Mouse (Mus musculus): ENCODE data around the gene Nmur1. TPM values are rescaled to one million over a fixed set of nuclear protein-coding genes. Genes with fewer than 3 reads are reported as not detected.

The Nmur1 gene
- polyA plus RNA-seq, 1 experiment: 1.8 TPM

GRCm38 (mm10) chr1:86361852-86362615, 64.0 kb downstream of the Nmur1 start:
- no peak for DNase-seq
- H3K27me3 ChIP-seq (ENCODE audit: control insufficient read depth, insufficient read depth, low read length): no peaks in the 10 kb centered on the region
- 92% methylated on average over 4 of the region's 4 CpGs for WGBS
- no peak for TF ChIP-seq POLR2A (IDR thresholded peaks at IDR 0.05; ENCODE audit: borderline replicate concordance, insufficient read depth, low read length)
- no peak for TF ChIP-seq CTCF (IDR thresholded peaks at IDR 0.05; ENCODE audit: borderline replicate concordance, insufficient read depth, low read depth, low read length)
- H3K27ac ChIP-seq (ENCODE audit: insufficient read depth, low read length): no peak overlapping the region
- no peak overlapping the region for H3K4me3 ChIP-seq (replicated peaks; ENCODE audit: insufficient read depth, low read depth, low read length)
- H3K4me1 ChIP-seq (ENCODE audit: control insufficient read depth, insufficient read depth, low read length): peaks cover 6% of the 10 kb centered on the region; the same call in 1 of the 2 replicates

GRCm38 (mm10) chr1:86360441-86360840, 65.6 kb downstream of the Nmur1 start:
- Histone ChIP-seq H3K27me3 (ENCODE audit: control insufficient read depth, insufficient read depth, low read length) (no peaks in the 10 kb centered on the region), H3K4me1 (ENCODE audit: control insufficient read depth, insufficient read depth, low read length) (peaks cover 6% of the 10 kb centered on the region; the same call in 1 of the 2 replicates), H3K27ac (ENCODE audit: insufficient read depth, low read length) (no peak overlapping the region), H3K4me3 (replicated peaks; ENCODE audit: insufficient read depth, low read depth, low read length) (peak overlapping the region; percentile 90)
- DNase-seq: no peak
- 15% methylated on average over 12 of the region's 12 CpGs for WGBS
- TF ChIP-seq CTCF (IDR thresholded peaks at IDR 0.05; ENCODE audit: borderline replicate concordance, insufficient read depth, low read depth, low read length): no peak
- TF ChIP-seq POLR2A (IDR thresholded peaks at IDR 0.05; ENCODE audit: borderline replicate concordance, insufficient read depth, low read length): no peak

DNA sequence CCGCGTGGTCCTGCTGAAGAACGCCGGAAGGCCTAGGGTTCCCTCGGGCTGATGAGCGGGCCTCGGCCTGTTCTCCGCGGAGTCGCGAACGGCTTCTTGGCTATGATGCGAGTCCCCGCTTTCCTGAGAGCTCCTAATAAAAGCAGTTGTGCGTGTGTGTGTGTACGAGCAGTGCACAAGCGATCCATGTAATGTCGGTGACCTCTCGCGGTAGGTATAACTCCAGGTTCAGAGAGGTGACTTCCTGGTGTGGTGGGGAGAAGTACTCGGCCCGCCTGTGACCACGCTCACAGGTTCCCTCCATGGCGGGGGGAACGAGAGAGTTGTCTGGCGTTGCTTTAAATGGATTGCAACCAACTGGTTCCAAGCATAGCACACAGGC, 66.2 kb downstream of the Nmur1 start:
- under 1% methylated on average over 26 of the region's 26 CpGs for WGBS
- no peak for TF ChIP-seq CTCF (IDR thresholded peaks at IDR 0.05; ENCODE audit: borderline replicate concordance, insufficient read depth, low read depth, low read length)
- TF ChIP-seq POLR2A (IDR thresholded peaks at IDR 0.05; ENCODE audit: borderline replicate concordance, insufficient read depth, low read length): no peak
- Histone ChIP-seq H3K4me3 (replicated peaks; ENCODE audit: insufficient read depth, low read depth, low read length) (peak overlapping the region; percentile 90), H3K27me3 (ENCODE audit: control insufficient read depth, insufficient read depth, low read length) (no peaks in the 10 kb centered on the region), H3K4me1 (ENCODE audit: control insufficient read depth, insufficient read depth, low read length) (peaks cover 6% of the 10 kb centered on the region; the same call in 1 of the 2 replicates), H3K27ac (ENCODE audit: insufficient read depth, low read length) (peak overlapping the region; percentile 11; the same call in 1 of the 2 replicates)
- no peak for DNase-seq

- TF ChIP-seq CTCF (IDR thresholded peaks at IDR 0.05; ENCODE audit: borderline replicate concordance, insufficient read depth, low read depth, low read length) (no peak), POLR2A (IDR thresholded peaks at IDR 0.05; ENCODE audit: borderline replicate concordance, insufficient read depth, low read length) (peak; percentile 99)
- peak; percentile 97 to 99 for DNase-seq
- H3K27ac ChIP-seq (ENCODE audit: insufficient read depth, low read length): peak within 1 kb of the TSS; percentile 86
- H3K4me1 ChIP-seq (ENCODE audit: control insufficient read depth, insufficient read depth, low read length): peaks cover 6% of the 10 kb centered on the region; the same call in 1 of the 2 replicates
- WGBS: under 1% methylated on average over 101 of the region's 102 CpGs
- peak within 1 kb of the TSS; percentile 90 for H3K4me3 ChIP-seq (replicated peaks; ENCODE audit: insufficient read depth, low read depth, low read length)
- no peaks in the 10 kb centered on the region for H3K27me3 ChIP-seq (ENCODE audit: control insufficient read depth, insufficient read depth, low read length)
Measured at GRCm38 (mm10) chr1:86358906-86359797, 66.9 kb downstream of the Nmur1 start, which contains the start of gene Ncl. Gene Ncl, minus strand, starts transcription at chr1:86359400.

GRCm38 (mm10) chr1:86358229-86358905, 67.7 kb downstream of the Nmur1 start:
- H3K4me1 ChIP-seq (ENCODE audit: control insufficient read depth, insufficient read depth, low read length): peaks cover 6% of the 10 kb centered on the region; the same call in 1 of the 2 replicates
- H3K27me3 ChIP-seq (ENCODE audit: control insufficient read depth, insufficient read depth, low read length): no peaks in the 10 kb centered on the region
- no peak overlapping the region for H3K27ac ChIP-seq (ENCODE audit: insufficient read depth, low read length)
- TF ChIP-seq POLR2A (IDR thresholded peaks at IDR 0.05; ENCODE audit: borderline replicate concordance, insufficient read depth, low read length): no peak
- TF ChIP-seq CTCF (IDR thresholded peaks at IDR 0.05; ENCODE audit: borderline replicate concordance, insufficient read depth, low read depth, low read length): no peak
- no peak for DNase-seq
- peak overlapping the region; percentile 69 for H3K4me3 ChIP-seq (replicated peaks; ENCODE audit: insufficient read depth, low read depth, low read length)
- WGBS: under 1% methylated on average over 41 of the region's 41 CpGs

DNA sequence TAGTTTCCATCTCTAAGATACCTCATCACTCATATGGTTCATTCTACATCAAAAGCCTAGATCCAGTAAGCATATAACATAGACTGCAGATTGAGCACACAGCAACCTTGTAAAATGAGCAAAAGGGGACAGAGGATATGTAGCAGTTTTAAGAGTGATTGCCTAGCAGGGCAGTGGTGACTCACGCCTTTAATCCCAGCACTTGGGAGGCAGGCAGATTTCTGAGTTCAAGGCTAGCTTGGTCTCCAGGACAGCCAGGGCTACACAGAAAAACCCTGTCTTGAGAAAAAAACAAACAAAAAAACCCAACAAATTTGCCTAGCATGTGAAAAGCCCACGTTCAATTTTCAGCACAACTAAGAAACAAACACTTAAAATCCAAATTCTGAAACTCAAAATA, 71.8 kb downstream of the Nmur1 start:
- DNase-seq: no peak
- no peak overlapping the region for H3K4me3 ChIP-seq (replicated peaks; ENCODE audit: insufficient read depth, low read depth, low read length)
- H3K4me1 ChIP-seq (ENCODE audit: control insufficient read depth, insufficient read depth, low read length): peaks cover 3% of the 10 kb centered on the region; the same call in 1 of the 2 replicates
- H3K27me3 ChIP-seq (ENCODE audit: control insufficient read depth, insufficient read depth, low read length): no peaks in the 10 kb centered on the region
- TF ChIP-seq CTCF (IDR thresholded peaks at IDR 0.05; ENCODE audit: borderline replicate concordance, insufficient read depth, low read depth, low read length) (no peak), POLR2A (IDR thresholded peaks at IDR 0.05; ENCODE audit: borderline replicate concordance, insufficient read depth, low read length) (no peak)
- no peak overlapping the region for H3K27ac ChIP-seq (ENCODE audit: insufficient read depth, low read length)
- 88% methylated on average over 2 of the region's 2 CpGs for WGBS

GRCm38 (mm10) chr1:86350576-86350975, 75.5 kb downstream of the Nmur1 start:
- 89% methylated on average over 8 of the region's 8 CpGs for WGBS
- DNase-seq: no peak
- no peak for TF ChIP-seq POLR2A (IDR thresholded peaks at IDR 0.05; ENCODE audit: borderline replicate concordance, insufficient read depth, low read length)
- TF ChIP-seq CTCF (IDR thresholded peaks at IDR 0.05; ENCODE audit: borderline replicate concordance, insufficient read depth, low read depth, low read length): no peak
- Histone ChIP-seq H3K27me3 (ENCODE audit: control insufficient read depth, insufficient read depth, low read length) (no peaks in the 10 kb centered on the region), H3K27ac (ENCODE audit: insufficient read depth, low read length) (no peak overlapping the region), H3K4me1 (ENCODE audit: control insufficient read depth, insufficient read depth, low read length) (no peaks in the 10 kb centered on the region), H3K4me3 (replicated peaks; ENCODE audit: insufficient read depth, low read depth, low read length) (no peak overlapping the region)
